Mouse (Mus musculus) liver, adult 2 months (tissue): Measurements from ENCODE around the gene Kalrn. TPM values are rescaled to one million over a fixed set of nuclear protein-coding genes. Genes with fewer than 3 reads are reported as not detected.

Experiments used
- DNase-seq: peaks from one replicate; pipeline ENCODE4 v3.0.0-alpha.2; 2011; ENCODE audit warnings: low read depth, low spot score; ENCODE audit errors: extremely low read depth
- H3K27ac ChIP-seq: fragments of 200-500 bp; replicated peaks from 2 replicates; pipeline ENCODE4 v1.5.1; 2012; ENCODE audit warnings: low read depth, mild to moderate bottlenecking, control low read depth, inconsistent platforms, low read length; ENCODE audit not compliant: insufficient read depth
- H3K27me3 ChIP-seq: fragments of 200-500 bp; 2 replicates; pipeline ENCODE4 v1.6.1; 2012; ENCODE audit warnings: mild to moderate bottlenecking, moderate library complexity, low read length, inconsistent platforms; ENCODE audit not compliant: control insufficient read depth, insufficient read depth
- H3K36me3 ChIP-seq: fragments of 200-500 bp; 2 replicates; pipeline ENCODE4 v1.6.1; 2012; ENCODE audit warnings: low read length, inconsistent platforms; ENCODE audit not compliant: control insufficient read depth, insufficient read depth
- H3K4me1 ChIP-seq: fragments of 200-500 bp; 2 replicates; pipeline ENCODE4 v1.6.1; 2011; ENCODE audit warnings: low read length; ENCODE audit not compliant: control insufficient read depth, insufficient read depth
- H3K4me3 ChIP-seq: fragments of 200-500 bp; 2 replicates; pipeline ENCODE4 v1.5.1; 2011; ENCODE audit warnings: low read depth, mild to moderate bottlenecking, control low read depth, low read length, moderate library complexity; ENCODE audit not compliant: insufficient read depth
- H3K79me2 ChIP-seq: fragments of 200-500 bp; 2 replicates; pipeline ENCODE4 v1.6.1; 2012; ENCODE audit warnings: inconsistent platforms, mild to moderate bottlenecking, low read length, moderate library complexity; ENCODE audit not compliant: control insufficient read depth, insufficient read depth
- H3K9ac ChIP-seq: fragments of 200-500 bp; 2 replicates; pipeline ENCODE4 v1.6.1; 2012; ENCODE audit warnings: low read depth, mild to moderate bottlenecking, control low read depth, inconsistent platforms, low read length
- CTCF ChIP-seq: fragments of 200-500 bp; IDR thresholded peaks from 2 replicates; pipeline ENCODE4 v1.5.1; 2011; ENCODE audit warnings: low read depth, low read length, control low read depth
- POLR2A ChIP-seq: fragments of 200-500 bp; IDR thresholded peaks from 2 replicates; pipeline ENCODE4 v1.6.1; 2011; ENCODE audit warnings: low read length, control low read depth; ENCODE audit not compliant: insufficient read depth; ENCODE audit errors: extremely low read depth
- WGBS: fragments of 180-500 bp; shearing (Covaris S2); methylation state at CpG from one replicate; pipeline ENCODE4 v1.1.7; 2018; 5-methylcytosine and 5-hydroxymethylcytosine counted together
- polyA plus RNA-seq: library from polyadenylated mRNA; depleted of rRNA; stranded (reverse); fragments of >200 nt; gene quantifications from 2 replicates; pipeline ENCODE4 v1.2.3, GENCODE M21; 2012
- total RNA-seq: library from RNA; depleted of rRNA; stranded (reverse); fragments of >200 nt; gene quantifications from 2 replicates; pipeline ENCODE4 v1.2.3, GENCODE M21; 2014

Kalrn gene
- total and polyA plus RNA-seq, 2 experiments: 14.0 to 34.8 TPM

- H3K79me2 ChIP-seq: no peaks in the 10 kb centered on the region
- no peak overlapping the region for H3K27ac ChIP-seq
- no peak overlapping the region for H3K9ac ChIP-seq
- H3K27me3 ChIP-seq: no peaks in the 10 kb centered on the region
- DNase-seq: no peak
- H3K36me3 ChIP-seq: no peaks in the 10 kb centered on the region
- no peak for TF ChIP-seq POLR2A
- TF ChIP-seq CTCF: no peak
- no peak overlapping the region for H3K4me3 ChIP-seq
- H3K4me1 ChIP-seq: no peaks in the 10 kb centered on the region
- whole genome bisulfite sequencing: 58% methylated on average over 3 of the region's 3 CpGs
These were observed 48.1 kb downstream of the Kalrn start for GRCm38 (mm10) chr16:34525205-34525604.

GRCm38 (mm10) chr16:34521061-34521460, 52.3 kb downstream of the Kalrn start:
- H3K27ac ChIP-seq: no peak overlapping the region
- no peaks in the 10 kb centered on the region for H3K4me1 ChIP-seq
- DNase-seq: no peak
- no peaks in the 10 kb centered on the region for H3K79me2 ChIP-seq
- H3K9ac ChIP-seq: no peak overlapping the region
- no peaks in the 10 kb centered on the region for H3K36me3 ChIP-seq
- H3K27me3 ChIP-seq: no peaks in the 10 kb centered on the region
- no peak overlapping the region for H3K4me3 ChIP-seq
- WGBS: 77% methylated on average over 5 of the region's 5 CpGs
- no peak for TF ChIP-seq CTCF
- no peak for TF ChIP-seq POLR2A

GRCm38 (mm10) chr16:34516891-34517398, 56.4 kb downstream of the Kalrn start:
- TF ChIP-seq POLR2A: no peak

GRCm38 (mm10) chr16:34515485-34515884, 57.8 kb downstream of the Kalrn start:
- no peaks in the 10 kb centered on the region for H3K4me1 ChIP-seq
- no peaks in the 10 kb centered on the region for H3K27me3 ChIP-seq
- H3K36me3 ChIP-seq: no peaks in the 10 kb centered on the region
- H3K79me2 ChIP-seq: no peaks in the 10 kb centered on the region
- DNase-seq: no peak
- no peak overlapping the region for H3K4me3 ChIP-seq
- no peak for TF ChIP-seq POLR2A
- TF ChIP-seq CTCF: no peak
- no peak overlapping the region for H3K27ac ChIP-seq
- 84% methylated on average over 4 of the region's 4 CpGs for WGBS
- no peak overlapping the region for H3K9ac ChIP-seq

More at GRCm38 (mm10) chr16:34516891-34517398, 56.4 kb downstream of the Kalrn start:
- WGBS: 79% methylated on average over 12 of the region's 12 CpGs
- no peak for DNase-seq
- Histone ChIP-seq H3K36me3 (no peaks in the 10 kb centered on the region), H3K79me2 (no peaks in the 10 kb centered on the region), H3K4me1 (no peaks in the 10 kb centered on the region), H3K27me3 (no peaks in the 10 kb centered on the region), H3K27ac (no peak overlapping the region), H3K4me3 (no peak overlapping the region), H3K9ac (no peak overlapping the region)

- 76% methylated on average over 13 of the region's 13 CpGs for WGBS
These were observed 59.3 kb downstream of the Kalrn start for GRCm38 (mm10) chr16:34513956-34514593.

GRCm38 (mm10) chr16:34512326-34512725, 61.0 kb downstream of the Kalrn start:
- WGBS: 88% methylated on average over 4 of the region's 4 CpGs
- no peak for TF ChIP-seq POLR2A
- TF ChIP-seq CTCF: no peak

More at GRCm38 (mm10) chr16:34513956-34514593, 59.3 kb downstream of the Kalrn start:
- H3K36me3 ChIP-seq: no peaks in the 10 kb centered on the region
- no peaks in the 10 kb centered on the region for H3K79me2 ChIP-seq
- H3K4me3 ChIP-seq: no peak overlapping the region
- TF ChIP-seq CTCF (no peak), POLR2A (no peak)
- H3K27me3 ChIP-seq: no peaks in the 10 kb centered on the region
- no peak for DNase-seq
- H3K27ac ChIP-seq: no peak overlapping the region
- H3K9ac ChIP-seq: no peak overlapping the region
- H3K4me1 ChIP-seq: no peaks in the 10 kb centered on the region

More at GRCm38 (mm10) chr16:34512326-34512725, 61.0 kb downstream of the Kalrn start:
- H3K27ac ChIP-seq: no peak overlapping the region
- H3K79me2 ChIP-seq: no peaks in the 10 kb centered on the region
- no peaks in the 10 kb centered on the region for H3K27me3 ChIP-seq
- H3K4me3 ChIP-seq: no peak overlapping the region
- H3K36me3 ChIP-seq: no peaks in the 10 kb centered on the region
- DNase-seq: no peak
- no peak overlapping the region for H3K9ac ChIP-seq
- H3K4me1 ChIP-seq: no peaks in the 10 kb centered on the region
